Mouse (Mus musculus) cerebellum, adult 18-20 months (tissue): Measurements from ENCODE around the gene 4922502D21Rik.

Experiments used
- DNase-seq, 2 experiments: peaks; one replicate each; pipeline ENCODE4 v3.0.0; 2021

Gene 4922502D21Rik

DNA sequence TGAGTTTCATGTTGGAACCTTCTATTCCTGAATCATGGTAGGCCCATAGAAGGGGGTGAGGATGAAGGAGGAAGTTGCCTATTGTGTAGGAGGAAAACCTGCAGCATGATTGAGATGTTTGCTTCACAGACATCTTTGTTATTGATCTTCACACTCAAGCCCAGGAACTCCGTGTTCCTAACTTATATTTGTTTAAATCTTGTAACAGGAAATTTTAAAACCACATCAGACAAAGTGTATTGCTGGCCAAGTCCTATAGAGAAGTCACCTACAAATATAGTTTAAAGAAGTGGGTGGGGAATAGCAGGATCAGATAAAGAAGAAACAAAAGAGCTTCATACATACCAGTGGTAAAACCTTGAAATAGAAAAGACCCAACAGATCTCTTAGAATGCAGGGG is 27.4 kb downstream of the 4922502D21Rik start:
- no peak for DNase-seq

DNA sequence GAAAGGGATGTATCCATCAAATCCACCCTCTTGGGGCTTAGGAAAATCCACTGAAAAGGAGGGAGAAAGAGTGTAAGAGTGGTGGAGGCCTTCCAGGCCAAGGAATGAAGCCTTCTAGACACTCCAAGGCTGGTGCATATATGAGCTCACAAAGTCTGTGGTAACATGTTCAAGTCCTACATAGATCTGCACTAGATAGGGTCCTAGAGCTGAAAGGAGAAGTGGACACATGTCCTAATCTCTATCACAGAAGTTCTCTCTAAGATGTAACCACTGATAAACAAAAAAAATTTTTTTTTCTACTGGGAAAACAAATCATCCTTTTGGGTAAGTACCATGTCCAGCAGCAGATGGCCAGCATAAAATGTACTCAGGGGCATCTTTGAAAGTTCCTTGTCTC is 42.9 kb downstream of the 4922502D21Rik start:
- DNase-seq, result no peak

DNA sequence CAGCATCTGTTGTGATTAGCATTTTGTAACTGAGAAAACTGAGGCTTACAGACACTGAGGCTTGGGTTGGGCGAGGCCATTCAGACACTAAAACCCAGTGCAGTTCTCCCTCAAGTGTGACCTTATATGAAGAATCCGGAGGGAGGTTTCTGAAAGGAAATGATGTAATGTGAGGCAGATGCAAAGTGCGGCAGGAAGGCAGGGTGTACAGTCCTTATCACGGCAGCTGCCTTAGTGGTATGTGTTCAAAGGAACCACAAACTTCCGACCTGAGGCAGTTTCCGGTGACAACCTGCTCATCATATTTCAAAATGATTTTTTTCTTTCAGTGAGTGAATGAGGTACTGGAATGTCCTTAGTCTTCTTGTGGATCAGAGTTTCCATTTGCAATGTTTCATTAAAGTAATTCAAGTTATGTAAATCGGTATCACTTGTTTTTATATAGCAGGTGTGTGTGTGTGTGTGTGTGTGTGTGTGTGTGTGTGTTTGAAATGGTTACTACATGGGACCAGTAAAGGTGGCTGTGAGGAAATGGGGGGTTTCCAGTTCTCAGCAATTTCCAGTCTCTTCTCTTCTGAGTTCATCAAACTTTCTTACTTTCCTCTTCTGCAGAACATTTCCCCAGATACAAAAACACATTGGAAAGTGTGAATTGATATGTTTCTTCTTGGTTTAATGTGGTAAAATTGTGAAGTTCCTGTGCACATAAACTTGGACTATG is 47.1 kb downstream of the 4922502D21Rik start:
- no peak for DNase-seq

DNA sequence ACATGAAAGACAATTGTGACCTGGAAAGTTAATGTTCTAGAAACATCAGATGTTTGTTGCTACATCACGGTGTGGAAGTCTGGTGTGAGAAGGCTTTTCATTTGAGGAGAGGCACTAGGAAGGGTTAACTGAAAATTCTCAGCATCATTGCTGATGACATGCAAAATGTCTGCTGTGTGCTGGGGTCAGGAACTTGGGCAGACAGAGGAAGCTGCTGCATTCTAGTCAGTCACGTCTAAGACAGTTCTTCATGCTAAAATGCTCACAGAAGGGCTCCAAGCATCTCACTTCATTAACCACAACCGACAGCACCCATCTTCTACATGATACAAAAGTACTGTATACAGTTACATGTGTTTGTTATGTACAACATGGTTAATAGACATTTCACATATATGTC is 48.3 kb downstream of the 4922502D21Rik start:
- no peak for DNase-seq

DNA sequence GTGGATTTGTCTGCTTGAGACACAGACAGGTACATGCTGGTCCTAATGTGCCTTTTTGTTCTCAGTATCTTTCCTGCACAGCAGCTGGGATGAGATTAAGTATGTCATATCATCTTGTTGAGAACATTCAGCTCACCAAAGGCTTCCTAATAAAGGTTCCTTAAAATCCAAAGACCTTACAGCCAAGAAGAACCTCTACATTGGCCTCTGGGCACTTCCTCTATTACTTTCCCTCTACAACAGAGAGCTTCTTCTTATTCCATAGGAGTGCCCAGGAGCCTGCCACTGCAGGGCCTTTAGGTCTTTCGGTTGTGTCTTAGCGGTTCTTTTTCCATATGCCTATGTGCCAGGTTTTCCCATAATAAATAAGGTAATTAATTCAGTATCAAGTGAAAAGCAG is 55.1 kb downstream of the 4922502D21Rik start:
- DNase-seq, result no peak

DNA sequence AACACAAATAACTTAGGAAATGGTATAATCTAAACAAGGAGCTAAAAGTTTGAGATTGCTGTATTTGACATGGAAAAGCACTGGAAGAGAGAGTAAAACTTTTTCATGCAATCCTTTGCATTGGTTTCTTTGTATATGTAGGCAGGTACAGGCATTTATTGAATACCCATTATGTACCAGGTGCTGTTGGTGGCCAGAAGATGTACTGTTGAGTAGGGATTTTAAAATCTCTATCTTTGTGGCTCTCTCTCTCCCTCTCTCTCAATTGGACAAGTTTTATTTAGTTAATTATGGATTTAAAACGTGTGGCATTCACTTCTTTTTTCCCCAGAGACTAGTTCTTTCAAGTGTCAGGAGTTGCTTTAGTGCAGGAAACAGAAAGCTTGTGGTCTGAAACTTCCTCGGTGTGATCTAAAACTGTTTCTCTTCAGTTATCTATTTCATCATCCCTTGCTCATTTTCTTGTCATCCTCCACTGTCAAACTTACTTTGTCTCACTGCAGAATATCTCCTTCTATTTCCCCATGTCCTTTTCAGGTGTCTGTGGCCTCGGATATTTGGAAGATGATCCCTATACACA is 55.9 kb downstream of the 4922502D21Rik start:
- DNase-seq, result no peak

DNA sequence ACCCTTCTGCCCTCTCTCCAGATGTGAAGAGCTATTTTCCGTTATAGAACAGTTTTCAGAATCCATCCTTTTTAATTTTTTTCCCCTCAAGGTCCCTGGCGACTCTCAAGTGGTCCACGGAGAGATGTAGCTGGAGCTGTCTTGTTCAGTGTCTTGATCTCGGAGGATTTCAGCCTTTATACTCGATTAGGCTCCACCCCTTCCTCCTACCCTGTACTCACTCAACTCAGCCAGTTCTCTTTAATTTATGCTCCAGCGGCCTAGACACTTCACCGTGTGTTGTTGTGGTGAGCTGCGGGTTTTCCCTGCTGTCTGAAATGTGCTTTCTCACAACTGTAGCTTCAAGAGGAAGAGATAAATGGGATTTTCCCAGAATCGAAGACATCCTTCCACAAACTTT is 56.4 kb downstream of the 4922502D21Rik start, which contains the start of gene Cd69:
Gene Cd69, minus strand, starts transcription at position 217 of the 400 bp plus-strand sequence.
- no peak for DNase-seq

DNA sequence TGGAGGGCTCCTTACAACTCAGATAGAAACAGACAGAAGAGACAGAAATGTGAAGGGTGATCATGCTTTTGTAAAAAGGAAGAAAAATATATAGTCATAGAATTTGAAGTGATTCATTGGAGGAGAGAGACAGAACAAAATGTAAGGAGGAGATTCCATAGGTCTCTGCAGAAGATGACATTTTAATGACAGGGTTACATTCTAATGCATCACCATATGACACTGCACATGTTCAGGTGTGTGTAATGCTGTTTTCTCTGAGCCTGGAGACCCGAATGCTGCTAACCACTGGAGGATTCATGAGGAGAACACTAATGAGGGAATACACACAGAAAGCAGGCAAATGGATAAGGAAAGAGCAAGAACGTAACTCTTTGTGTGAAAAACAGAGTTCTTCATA is 57.1 kb downstream of the 4922502D21Rik start:
- no peak for DNase-seq

DNA sequence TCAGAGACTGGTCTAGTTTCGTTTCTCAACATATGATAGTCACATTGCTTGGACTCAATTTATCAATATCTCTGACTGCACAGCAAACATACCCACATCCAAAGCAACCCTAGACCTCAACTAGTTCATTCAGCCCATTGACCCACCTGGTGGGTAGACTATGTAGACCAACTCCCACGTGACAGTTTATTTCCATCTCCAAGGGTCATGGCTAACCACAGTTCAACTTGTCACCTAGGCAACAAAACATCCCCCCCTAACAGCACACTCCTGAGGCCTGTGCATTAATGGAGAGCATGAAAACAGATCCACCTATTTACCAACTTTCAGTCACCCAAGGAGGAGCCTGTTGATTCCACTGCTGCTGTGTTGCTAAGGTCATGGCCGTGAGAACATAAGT is 57.9 kb downstream of the 4922502D21Rik start:
- DNase-seq, result no peak
